Mouse (Mus musculus) ES-Bruce4 (cell line): Measurements from ENCODE around the gene Calhm2.

Experiments
- EP300 ChIP-seq: IDR thresholded peaks from 2 replicates; pipeline ENCODE4 v1.6.1; 2011; ENCODE audit warnings: low read depth, low read length; ENCODE audit not compliant: insufficient read depth
- POLR2A ChIP-seq: IDR thresholded peaks from one replicate; pipeline ENCODE4 v1.8.1; 2011; ENCODE audit warnings: low read length; ENCODE audit not compliant: insufficient read depth

DNA sequence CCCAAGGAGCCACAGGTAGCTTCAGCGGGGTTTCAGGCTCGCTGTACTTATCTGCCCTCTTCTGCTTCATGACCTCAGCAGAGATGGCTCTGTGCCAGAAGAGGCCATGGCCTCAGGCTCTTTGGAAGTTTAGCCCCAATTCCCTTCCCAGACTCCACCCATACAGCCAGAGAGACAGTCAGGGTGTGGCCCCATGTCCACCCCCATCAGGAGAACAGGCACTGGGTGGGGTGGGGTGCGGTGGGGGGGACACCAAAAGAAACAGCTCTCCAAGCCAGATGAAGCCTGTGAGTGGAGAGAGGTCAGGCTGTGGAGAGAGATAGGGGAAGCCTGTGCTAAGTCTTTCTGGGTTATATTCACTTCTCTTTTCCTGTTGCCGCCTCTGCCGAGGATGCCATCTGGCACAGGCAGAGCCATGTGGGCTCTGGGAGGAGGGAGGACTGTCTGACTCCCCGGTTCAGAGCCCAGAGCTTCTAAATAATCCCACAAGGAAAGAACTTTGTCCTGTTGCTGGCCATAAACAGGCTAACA is 978 bp downstream of the Calhm2 start:
- no peak for TF ChIP-seq POLR2A
- peak; percentile 60; the same call in 1 of the 2 replicates for TF ChIP-seq EP300
